Mouse (Mus musculus) frontal cortex, postnatal 10 days (tissue): ENCODE measurements at regions not wholly inside any gene's neighbourhood (a gene's known extent, or its start where the extent isn't known, plus 50 kb on each side); places are given as distances from the start of the nearest gene placed in this dataset.
A peak's percentile ranks its signal among the peaks of the same experiment; 100 is the strongest.

Experiments
- DNase-seq, 2 experiments: peaks; one replicate each; pipeline ENCODE4 v3.0.0; 2022; ENCODE audit warnings: low spot score in 2 of 2, mixed read lengths in 1 of 2

DNA sequence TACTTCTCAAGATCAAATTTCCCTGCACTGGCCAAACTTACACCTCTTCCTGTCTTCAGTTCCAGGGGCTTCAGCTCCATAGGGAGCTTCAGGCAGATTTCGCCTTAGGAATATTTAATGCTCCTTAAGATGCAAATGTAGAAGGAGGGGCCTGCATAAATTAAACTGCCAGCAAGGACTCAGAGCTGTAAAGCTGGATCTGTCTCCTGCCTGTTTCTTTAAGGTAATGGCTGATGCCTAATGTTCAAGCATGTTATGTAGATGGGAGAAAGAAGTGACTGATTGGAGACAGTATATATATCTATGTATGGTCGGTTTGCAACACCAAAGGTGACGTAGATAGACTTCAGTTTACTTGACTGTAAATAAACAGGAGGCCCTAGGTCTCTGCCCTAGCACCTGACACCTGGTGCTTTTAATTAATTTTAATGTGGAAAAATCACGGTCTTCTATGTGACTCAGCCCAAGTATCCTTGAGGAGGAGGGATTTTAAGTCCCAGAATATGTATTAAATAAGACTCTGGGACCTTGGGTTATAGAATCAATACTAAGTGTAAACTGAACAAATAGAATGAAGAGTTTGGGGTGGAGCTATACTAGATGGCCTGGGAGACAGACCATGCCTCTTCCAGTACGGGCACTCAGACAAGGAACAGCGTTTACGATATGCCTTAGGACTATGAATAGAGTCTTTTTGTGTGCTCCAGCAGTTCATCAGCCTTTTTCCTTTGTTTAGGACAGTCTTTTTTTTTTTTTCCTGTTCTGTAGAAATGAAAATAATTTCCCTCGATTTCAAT lies 651.7 kb upstream of the Lmcd1 start:
- no peak for DNase-seq

GRCm38 (mm10) chr6:111622481-111623139 lies 650.9 kb upstream of the Lmcd1 start:
- no peak for DNase-seq

- no peak for DNase-seq
These were observed 650.4 kb upstream of the Lmcd1 start for GRCm38 (mm10) chr6:111623140-111623497.

GRCm38 (mm10) chr6:111625501-111625900 lies 648.1 kb upstream of the Lmcd1 start:
- no peak for DNase-seq

DNA sequence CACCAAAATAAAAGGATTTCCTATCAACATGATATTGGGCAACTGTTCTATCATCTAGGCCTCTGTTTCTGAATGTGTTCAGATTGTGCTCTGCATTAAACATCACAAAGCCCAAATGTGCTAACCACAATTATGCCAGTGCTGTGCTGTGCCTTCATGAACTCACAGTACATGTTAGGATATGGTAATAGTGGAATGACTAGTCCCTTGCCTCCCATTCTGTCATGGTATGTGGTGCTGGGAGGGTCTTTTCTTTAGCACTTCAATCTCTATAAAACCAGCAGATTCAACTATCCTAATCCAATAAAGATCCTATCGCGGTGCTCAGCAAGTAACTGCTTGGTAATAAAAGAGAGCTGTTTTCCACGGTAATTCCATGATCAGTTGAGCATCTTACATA lies 620.8 kb upstream of the Lmcd1 start:
- no peak for DNase-seq

- no peak for DNase-seq
These were observed 613.6 kb upstream of the Lmcd1 start for GRCm38 (mm10) chr6:111659957-111660356.

GRCm38 (mm10) chr6:111664603-111665002 lies 609.0 kb upstream of the Lmcd1 start:
- DNase-seq: no peak

DNA sequence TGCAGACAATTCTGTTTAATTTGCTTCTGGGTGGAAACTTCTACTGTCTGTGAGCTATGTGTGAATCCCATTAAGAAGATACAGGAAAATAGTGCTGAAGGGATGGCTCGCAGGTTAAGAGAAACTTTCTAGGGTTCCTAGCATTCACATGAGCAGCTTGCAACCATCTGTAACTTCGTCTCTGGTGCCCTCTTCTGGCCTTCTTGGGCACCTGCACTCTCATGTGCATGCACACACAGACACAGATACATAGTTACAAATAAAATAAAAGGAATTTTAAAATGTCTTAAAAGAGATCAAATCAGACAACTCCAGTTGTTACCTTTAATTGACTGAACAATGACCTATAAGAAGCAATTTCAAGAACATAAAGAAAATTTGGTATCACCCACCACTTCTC lies 588.6 kb upstream of the Lmcd1 start:
- no peak for DNase-seq

DNA sequence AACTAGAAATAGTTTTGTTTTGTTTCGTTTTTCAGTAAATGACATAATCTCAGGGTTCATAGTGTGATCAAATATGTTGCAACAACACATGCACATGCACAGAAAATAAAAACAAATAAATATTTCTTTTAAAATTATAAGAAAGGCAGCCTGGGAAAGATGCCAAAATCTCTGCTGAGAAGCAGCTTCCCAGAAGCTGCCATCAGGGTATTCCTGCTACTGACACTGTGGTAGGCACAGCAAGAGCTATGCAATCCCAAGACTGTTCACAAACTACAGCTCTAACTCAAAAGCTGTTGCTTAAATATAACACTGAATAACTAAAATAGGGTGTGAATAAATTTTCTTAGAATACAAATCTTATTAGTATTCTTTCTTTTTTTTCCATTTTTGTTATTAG lies 570.7 kb upstream of the Lmcd1 start:
- no peak for DNase-seq

DNA sequence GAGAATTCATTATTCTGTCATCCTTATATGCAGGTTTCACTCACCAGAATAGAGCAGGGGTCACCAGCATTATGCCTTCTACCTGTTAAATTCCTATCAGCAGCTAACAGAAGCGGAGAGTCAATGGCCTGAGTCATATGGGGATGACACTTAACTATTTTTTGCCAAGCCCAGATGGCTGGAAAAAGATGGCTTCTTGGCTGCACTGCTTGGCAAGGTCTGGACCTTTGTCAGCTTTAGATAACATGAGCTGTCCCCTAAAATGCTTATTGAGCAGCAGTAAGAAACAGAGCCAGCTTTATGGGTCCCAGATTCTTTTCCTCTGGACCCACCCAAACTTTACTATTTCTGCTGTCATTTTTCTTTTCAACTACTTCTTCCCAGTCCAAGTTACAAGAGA lies 565.3 kb upstream of the Lmcd1 start:
- DNase-seq: no peak

DNA sequence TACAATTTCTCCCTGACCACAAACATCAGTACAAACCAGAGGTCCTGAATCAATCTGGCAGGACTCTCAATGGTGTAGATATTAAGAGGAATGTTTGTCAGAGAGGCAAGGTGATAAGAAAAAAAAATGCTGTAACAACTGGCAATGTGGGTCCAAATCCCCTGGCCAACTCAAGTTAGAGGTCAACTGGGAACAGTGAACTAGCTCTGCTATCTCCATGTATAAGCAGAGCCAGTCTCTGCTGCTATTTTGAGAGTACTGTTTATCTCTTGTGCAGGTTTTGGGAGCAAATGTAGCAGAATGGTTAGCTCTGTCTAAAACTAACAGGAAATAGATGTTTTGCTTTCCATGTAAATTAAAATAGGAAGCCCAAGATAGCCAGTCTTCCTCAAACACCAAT lies 547.6 kb upstream of the Lmcd1 start:
- DNase-seq: no peak

GRCm38 (mm10) chr6:111730381-111730780 lies 543.2 kb upstream of the Lmcd1 start:
- no peak for DNase-seq

DNA sequence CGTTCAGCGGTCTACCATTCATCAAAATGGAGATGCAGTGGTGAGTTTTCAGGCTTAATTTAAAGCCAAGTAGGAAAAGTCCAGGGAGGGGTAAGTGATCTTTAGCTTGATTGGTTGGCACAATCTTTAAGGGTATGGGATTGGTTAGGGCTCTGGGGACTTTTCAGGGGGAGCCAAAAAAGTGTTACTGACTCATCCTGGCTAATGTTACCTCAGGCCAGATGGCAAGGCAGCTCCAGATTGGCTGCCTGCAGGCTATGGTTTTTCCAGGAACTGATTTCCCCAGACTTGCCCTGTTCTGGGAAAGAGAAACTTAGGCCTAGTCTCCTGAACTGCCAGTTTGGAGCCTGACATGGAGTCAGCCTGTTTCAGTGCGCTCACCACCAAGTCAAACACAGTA lies 539.6 kb upstream of the Lmcd1 start:
- DNase-seq: no peak

GRCm38 (mm10) chr6:111738983-111739382 lies 534.6 kb upstream of the Lmcd1 start:
- peak in 1 of 2 experiments; percentile 7 for DNase-seq

DNA sequence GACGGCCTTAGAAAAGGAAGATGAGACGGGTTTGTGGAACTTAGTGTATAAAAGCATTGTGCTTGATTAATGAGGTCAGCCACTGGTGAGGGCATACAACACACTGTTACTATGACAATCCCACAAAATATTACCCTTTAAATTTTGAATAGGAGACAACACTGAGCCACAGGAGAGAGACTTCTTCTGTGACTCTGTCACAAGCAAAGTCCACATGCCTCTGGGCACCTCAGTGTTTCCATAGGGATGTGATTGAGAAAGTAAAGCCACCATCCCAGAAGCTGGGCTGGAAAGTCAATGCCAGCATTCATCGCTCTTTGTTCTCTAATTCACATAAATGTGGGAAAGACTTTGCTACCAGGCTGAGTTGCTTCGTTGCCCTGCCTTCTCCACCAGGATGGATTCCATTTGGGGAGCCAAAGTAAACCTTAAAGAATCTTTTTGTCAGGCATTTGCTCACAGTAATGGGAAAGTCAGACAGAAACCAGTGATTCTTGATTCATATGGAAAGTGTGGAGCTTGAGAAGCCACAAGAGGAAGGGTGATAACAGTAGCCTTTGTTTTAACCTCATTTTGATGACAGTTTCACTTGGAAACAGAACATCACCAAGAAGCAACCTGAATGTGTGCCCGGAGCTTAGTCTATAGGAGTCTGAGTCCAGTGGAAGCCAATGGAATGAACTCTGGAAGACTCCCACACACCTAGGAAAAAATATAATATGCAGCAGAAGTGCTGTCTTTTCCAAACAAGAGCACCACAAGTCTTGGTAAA lies 491.7 kb upstream of the Lmcd1 start:
- DNase-seq: no peak

DNA sequence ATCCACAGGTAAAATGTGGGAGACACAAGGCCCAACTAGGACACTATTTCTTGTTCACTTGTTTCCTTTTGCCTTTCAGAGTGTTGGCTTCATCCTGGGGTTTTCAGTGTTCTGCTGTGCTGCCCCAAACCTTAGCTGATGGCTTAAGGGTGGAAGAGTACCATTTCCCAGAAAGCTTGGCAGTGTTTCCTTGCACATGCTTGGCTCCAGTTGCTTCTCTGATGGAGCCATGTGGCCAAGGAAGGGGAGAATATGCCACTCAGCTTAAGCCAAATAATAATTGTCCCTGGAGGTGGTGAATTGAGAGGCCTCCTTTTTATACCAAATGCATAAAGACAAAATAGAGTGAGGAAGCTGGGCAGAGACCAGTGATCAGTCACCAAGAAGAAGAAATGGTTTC lies 464.9 kb upstream of the Lmcd1 start:
- DNase-seq: no peak

- DNase-seq: no peak
These were observed 459.5 kb upstream of the Lmcd1 start for GRCm38 (mm10) chr6:111813982-111814603.

DNA sequence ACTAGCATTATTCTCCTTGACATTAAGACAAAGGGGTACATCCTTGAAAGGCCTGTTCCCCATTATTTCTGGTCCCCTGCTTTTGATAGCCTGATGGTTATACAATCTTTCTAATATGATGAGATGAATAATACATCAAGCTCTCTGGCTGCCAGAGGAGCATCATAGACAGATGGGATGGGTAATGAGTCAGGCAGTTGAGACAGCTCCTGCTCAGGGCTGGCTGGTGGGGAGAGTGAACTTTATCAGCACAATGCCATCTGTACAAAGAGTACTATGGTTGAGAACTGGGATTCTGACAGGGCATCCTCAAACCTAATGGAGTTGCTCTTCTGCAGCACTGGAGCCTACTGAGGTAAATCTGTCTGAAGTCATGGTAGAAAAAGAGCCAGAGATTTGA lies 458.4 kb upstream of the Lmcd1 start:
- DNase-seq: no peak

DNA sequence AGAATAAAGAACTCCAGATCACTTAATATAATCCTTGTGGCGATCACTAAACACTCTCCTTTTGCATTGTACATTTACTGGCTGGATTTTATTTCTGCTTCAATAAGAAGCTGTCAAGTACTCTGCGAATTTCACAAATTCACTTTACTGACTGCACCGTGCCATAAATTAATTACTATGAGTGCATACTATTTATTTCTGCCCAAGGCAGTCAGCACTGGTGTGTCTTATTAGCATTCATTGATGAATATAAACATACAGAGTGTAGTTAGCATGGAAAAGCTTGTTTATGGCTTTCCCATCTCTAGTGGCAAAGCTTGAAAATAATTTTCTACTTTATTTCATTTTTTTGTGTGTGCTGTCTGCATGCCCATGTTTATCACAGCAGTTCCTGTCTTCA lies 453.3 kb upstream of the Lmcd1 start:
- no peak for DNase-seq

- no peak for DNase-seq
These were observed 429.2 kb upstream of the Lmcd1 start for GRCm38 (mm10) chr6:111844321-111844835.

DNA sequence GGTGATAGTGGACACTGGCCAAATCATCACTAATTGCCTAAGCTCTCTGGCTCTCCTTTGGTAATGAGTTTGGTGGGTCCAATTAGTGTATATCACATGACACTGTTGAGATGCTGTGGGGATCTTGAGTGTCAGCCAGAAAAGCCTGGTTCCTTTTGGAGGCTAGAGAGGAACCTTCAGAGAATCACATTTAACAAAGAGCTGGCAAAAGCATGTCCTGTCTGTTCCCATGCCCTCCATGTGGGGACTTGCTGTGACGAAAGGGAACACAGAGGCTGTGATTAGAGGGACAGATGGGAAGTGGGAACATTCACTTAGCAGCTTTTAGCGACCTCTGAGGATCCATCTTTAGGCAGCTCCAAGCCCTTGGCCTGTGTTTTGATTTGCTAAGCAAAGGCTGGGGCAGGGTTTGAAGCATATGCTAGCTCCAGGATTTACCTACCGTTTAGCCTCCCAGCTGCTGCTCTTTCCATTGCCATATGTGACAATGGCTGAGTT lies 407.4 kb upstream of the Lmcd1 start:
- peak in 1 of 2 experiments; percentile 8 for DNase-seq

- DNase-seq: no peak
These were observed 391.0 kb upstream of the Lmcd1 start for GRCm38 (mm10) chr6:111882557-111882956.
